Mouse (Mus musculus) olfactory bulb, adult 2 months (tissue): ENCODE data around the gene Prss27.

ENCODE experiments used
- CTCF ChIP-seq: fragments of 200-500 bp; IDR thresholded peaks from 2 replicates; pipeline ENCODE4 v1.5.1; 2012; ENCODE audit warnings: low read depth, mild to moderate bottlenecking, low read length, moderate library complexity; ENCODE audit not compliant: insufficient read depth
- POLR2A ChIP-seq: fragments of 200-500 bp; IDR thresholded peaks from 2 replicates; pipeline ENCODE4 v1.6.1; 2012; ENCODE audit warnings: mild to moderate bottlenecking, low read depth, low read length, moderate library complexity; ENCODE audit not compliant: insufficient read depth

DNA sequence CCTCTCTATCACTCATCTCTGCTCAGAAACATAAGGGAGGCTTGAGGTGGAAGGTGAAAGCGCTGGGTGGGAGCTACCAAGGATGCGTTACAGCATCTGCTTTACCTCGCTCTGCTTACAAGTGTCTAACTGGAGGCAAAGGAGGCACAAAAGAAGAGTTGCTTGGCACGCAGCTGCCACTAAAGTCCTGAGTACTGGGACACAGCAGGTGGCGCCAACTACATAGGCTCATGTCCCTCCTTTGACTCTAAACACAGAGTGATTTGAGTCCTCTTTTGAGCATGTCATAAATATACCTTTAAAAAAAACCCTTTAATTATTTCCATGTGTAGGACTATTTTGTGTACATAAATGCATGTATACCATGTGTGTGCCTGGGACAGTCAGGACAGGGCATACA lies 28.3 kb upstream of the Prss27 start:
- no peak for TF ChIP-seq POLR2A
- no peak for TF ChIP-seq CTCF
